ENCODE assay signal across 19 mouse cellular contexts in genomic region chr12:100079636-100080286, GRCm38 (mm10). TPM values are rescaled to one million over a fixed set of nuclear protein-coding genes. Genes with fewer than 3 reads are reported as not detected.
DNase-seq lines count a peak whose midpoint lies in the region; ATAC-seq lines count a peak whose summit lies in the region.
"Had no signal": no experiment of that assay in that cellular context is flagged by ENCODE, and none has a peak within 500 bp of the region (broad histone marks: within the 10 kb centered on the region; RNA-seq: fewer than 3 reads in every experiment).

No protein-coding gene starts in this region.

- H3K4me3 ChIP-seq in lung, embryonic 15.5 days, result no peak overlapping the region
- no peak overlapping the region for H3K4me3 ChIP-seq in forebrain, embryonic 10.5 days
- no peak overlapping the region for H3K4me3 ChIP-seq in forebrain, embryonic 12.5 days (replicated peaks)
- H3K4me3 ChIP-seq: embryonic facial prominence, embryonic 10.5 days; erythroblast, embryonic 14.5 days; hindbrain, embryonic 15.5 days; liver, embryonic 13.5 days had no signal

- no peak overlapping the region for H3K4me2 ChIP-seq in lung, embryonic 15.5 days
- no peak overlapping the region for H3K4me2 ChIP-seq in forebrain, embryonic 12.5 days
- H3K4me2 ChIP-seq: hindbrain, embryonic 15.5 days; liver, embryonic 13.5 days had no signal

- H3K36me3 ChIP-seq in lung, embryonic 15.5 days, result no peaks in the 10 kb centered on the region
- no peaks in the 10 kb centered on the region for H3K36me3 ChIP-seq in forebrain, embryonic 10.5 days (replicated peaks)
- no peaks in the 10 kb centered on the region for H3K36me3 ChIP-seq in forebrain, embryonic 12.5 days (replicated peaks)
- H3K36me3 ChIP-seq: embryonic facial prominence, embryonic 10.5 days; G1E; hindbrain, embryonic 15.5 days; liver, embryonic 13.5 days had no signal

- ATAC-seq in lung, embryonic 15.5 days (ENCODE audit: borderline replicate concordance, extremely low read depth, low FRiP score, low TSS enrichment), result peak; percentile 93
- ATAC-seq in forebrain, embryonic 12.5 days (ENCODE audit: low FRiP score), result no peak
- ATAC-seq: forebrain, postnatal 0 days; intestine, postnatal 0 days had no signal

- H3K4me1 ChIP-seq in lung, embryonic 15.5 days, result peaks cover 11% of the 10 kb centered on the region
- H3K4me1 ChIP-seq in forebrain, embryonic 10.5 days, result peaks cover 10% of the 10 kb centered on the region
- H3K4me1 ChIP-seq in forebrain, embryonic 12.5 days, result peaks cover 5% of the 10 kb centered on the region; the same call in 1 of the 2 replicates
- H3K4me1 ChIP-seq: hindbrain, embryonic 15.5 days had no signal

- WGBS in lung, embryonic 15.5 days, result 39% methylated on average over 8 of the region's 8 CpGs
- WGBS in forebrain, embryonic 10.5 days, result 88% methylated on average over 8 of the region's 8 CpGs
- WGBS in forebrain, embryonic 12.5 days, result 88% methylated on average over 8 of the region's 8 CpGs

- H3K27ac ChIP-seq in lung, embryonic 15.5 days, result peak overlapping the region; percentile 45
- no peak overlapping the region for H3K27ac ChIP-seq in forebrain, embryonic 10.5 days
- no peak overlapping the region for H3K27ac ChIP-seq in forebrain, embryonic 12.5 days
- H3K27ac ChIP-seq: embryonic facial prominence, embryonic 10.5 days; hindbrain, embryonic 15.5 days; liver, embryonic 13.5 days had no signal

- no peaks in the 10 kb centered on the region for H3K27me3 ChIP-seq in lung, embryonic 15.5 days
- H3K27me3 ChIP-seq in forebrain, embryonic 10.5 days (ENCODE audit: poor library complexity, severe bottlenecking), result no peaks in the 10 kb centered on the region
- no peaks in the 10 kb centered on the region for H3K27me3 ChIP-seq in forebrain, embryonic 12.5 days
- H3K27me3 ChIP-seq: hindbrain, embryonic 15.5 days; liver, embryonic 13.5 days had no signal

- peak; percentile 15 for DNase-seq in kidney, postnatal 14 days
- no peak for DNase-seq in kidney, postnatal 36 days
- DNase-seq in gastrocnemius, postnatal 25 days, result peak; percentile 69
- no peak for DNase-seq in urinary bladder, adult 2 months (ENCODE audit: low spot score)
- DNase-seq in forebrain, embryonic 10.5 days (ENCODE audit: extremely low spot score, low spot score), result no peak
- DNase-seq: cerebellum, postnatal 14 days; forebrain, postnatal 0 days; layer of hippocampus, postnatal 36 days; left cerebral cortex, postnatal 4 days; liver, embryonic 13.5 days; right cerebral cortex, postnatal 25 days; thymus, adult 2 months had no signal

- H3K9ac ChIP-seq in lung, embryonic 15.5 days, result no peak overlapping the region
- no peak overlapping the region for H3K9ac ChIP-seq in forebrain, embryonic 12.5 days
- H3K9ac ChIP-seq: forebrain, postnatal 0 days; hindbrain, embryonic 15.5 days; liver, embryonic 13.5 days had no signal

- no peaks in the 10 kb centered on the region for H3K9me3 ChIP-seq in lung, embryonic 15.5 days
- H3K9me3 ChIP-seq in forebrain, embryonic 10.5 days, result no peaks in the 10 kb centered on the region
- no peaks in the 10 kb centered on the region for H3K9me3 ChIP-seq in forebrain, embryonic 12.5 days
- H3K9me3 ChIP-seq: embryonic facial prominence, embryonic 10.5 days; hindbrain, embryonic 15.5 days; liver, embryonic 13.5 days had no signal

RNA-seq across cellular contexts. Expression of gene Psmc1, which starts 30.2 kb away (rescaled TPM):
- 100 to 1,000 TPM; 132 to 139 TPM for total RNA-seq in gastrocnemius, postnatal 25 days (2021)
- 287 and 294 TPM in 2 replicates for polyA plus RNA-seq in lung, embryonic 15.5 days (2015; fragmentation: Nextera tagmentation; extraction: Ambion mirVana)
- 108 and 118 TPM in 2 replicates for polyA plus RNA-seq in urinary bladder, adult 2 months (2012; rRNA removed)
- 414 and 431 TPM in 2 replicates for polyA plus RNA-seq in forebrain, embryonic 10.5 days (2016; fragmentation: Nextera tagmentation; extraction: Ambion mirVana)
- 335 and 353 TPM in 2 replicates for polyA plus RNA-seq in forebrain, embryonic 12.5 days (2016; fragmentation: Nextera tagmentation; extraction: Ambion mirVana)

Comparison
In these comparisons a context has a peak if more than half of its experiments do, and no peak if none do; other contexts are left out.
1. DNase-seq: peak in kidney, postnatal 14 days (single experiment) and gastrocnemius, postnatal 25 days (single experiment); none in kidney, postnatal 36 days (0 of 2), urinary bladder, adult 2 months (single experiment) and forebrain, embryonic 10.5 days (single experiment).